17 mouse cellular contexts compared by ENCODE assay signal in genomic region chr11:62890796-62891195, GRCm38 (mm10).
"Had no signal": no experiment of that assay in that cellular context is flagged by ENCODE, and none has a peak within 500 bp of the region (broad histone marks: within the 10 kb centered on the region; RNA-seq: fewer than 3 reads in every experiment).

No protein-coding gene starts in this region.

- ATAC-seq: liver, postnatal 0 days; midbrain, embryonic 16.5 days had no signal

- H3K4me1 ChIP-seq: liver, embryonic 15.5 days; midbrain, embryonic 12.5 days; neural tube, embryonic 12.5 days; stomach, embryonic 15.5 days had no signal

- H3K4me3 ChIP-seq: liver, embryonic 13.5 days; liver, embryonic 15.5 days; megakaryocyte, embryonic 14.5 days; midbrain, embryonic 12.5 days; neural tube, embryonic 12.5 days; stomach, embryonic 15.5 days had no signal

- DNase-seq: liver, embryonic 13.5 days; liver, postnatal 0 days; lung, embryonic 14.5 days; midbrain, embryonic 14.5 days; right cerebral cortex, postnatal 14 days; thymus, adult 2 months; thymus, postnatal 25 days; thymus, postnatal 4 days had no signal

- H3K27me3 ChIP-seq: liver, embryonic 13.5 days; liver, embryonic 15.5 days; megakaryocyte, embryonic 14.5 days; midbrain, embryonic 12.5 days; neural tube, embryonic 12.5 days; stomach, embryonic 15.5 days had no signal

- H3K9ac ChIP-seq: liver, embryonic 13.5 days; liver, embryonic 15.5 days; liver, postnatal 0 days; lung, embryonic 14.5 days; midbrain, embryonic 12.5 days; neural tube, embryonic 12.5 days; stomach, embryonic 15.5 days had no signal

- H3K27ac ChIP-seq: liver, embryonic 13.5 days; liver, embryonic 15.5 days; macrophage; midbrain, embryonic 12.5 days; neural tube, embryonic 12.5 days; stomach, embryonic 15.5 days; stomach, postnatal 0 days had no signal

- H3K4me2 ChIP-seq: liver, embryonic 11.5 days; liver, embryonic 13.5 days; liver, embryonic 15.5 days; lung, embryonic 14.5 days; midbrain, embryonic 12.5 days; neural tube, embryonic 12.5 days; stomach, embryonic 15.5 days had no signal

- H3K9me3 ChIP-seq: liver, embryonic 13.5 days; liver, embryonic 15.5 days; megakaryocyte, embryonic 14.5 days; midbrain, embryonic 12.5 days; neural tube, embryonic 12.5 days; stomach, embryonic 15.5 days had no signal
